Mouse (Mus musculus) liver, embryonic 13.5 days (tissue): ENCODE measurements around the gene D930048N14Rik. TPM values are rescaled to one million over a fixed set of nuclear protein-coding genes. Genes with fewer than 3 reads are reported as not detected.

Experiments used
- ATAC-seq: fragments of 200-750 bp; cut with Nextera tagmentation; 2 replicates; pipeline ENCODE4 v1.8.0; 2017; ENCODE audit warnings: low read depth, mild to moderate bottlenecking, moderate number of reproducible peaks, moderate library complexity
- DNase-seq: peaks from one replicate; pipeline ENCODE4 v3.0.0; 2022
- H3K27ac ChIP-seq: fragments of 300-500 bp; sonication (generic); 2 replicates; pipeline ENCODE4 v1.5.1; 2015; ENCODE audit warnings: moderate library complexity, mild to moderate bottlenecking, inconsistent platforms
- H3K27me3 ChIP-seq: fragments of 300-500 bp; sonication (generic); 2 replicates; pipeline ENCODE4 v1.6.1; 2015; ENCODE audit warnings: mild to moderate bottlenecking, inconsistent platforms
- H3K36me3 ChIP-seq: fragments of 300-500 bp; sonication (generic); 2 replicates; pipeline ENCODE4 v1.6.1; 2015; ENCODE audit warnings: mild to moderate bottlenecking, inconsistent platforms
- H3K4me1 ChIP-seq: fragments of 300-500 bp; sonication (generic); replicated peaks from 2 replicates; pipeline ENCODE4 v1.6.1; 2015; ENCODE audit warnings: inconsistent platforms
- H3K4me2 ChIP-seq: fragments of 300-500 bp; sonication (generic); 2 replicates; pipeline ENCODE4 v1.6.1; 2015; ENCODE audit warnings: inconsistent platforms, mild to moderate bottlenecking, moderate library complexity
- H3K4me3 ChIP-seq: fragments of 300-500 bp; sonication (generic); replicated peaks from 2 replicates; pipeline ENCODE4 v1.5.1; 2015; ENCODE audit warnings: mild to moderate bottlenecking, inconsistent platforms
- H3K9ac ChIP-seq: fragments of 300-500 bp; sonication (generic); 2 replicates; pipeline ENCODE4 v1.6.1; 2015; ENCODE audit warnings: mild to moderate bottlenecking, inconsistent platforms
- H3K9me3 ChIP-seq: fragments of 300-500 bp; sonication (generic); replicated peaks from 2 replicates; pipeline ENCODE4 v1.6.1; 2016; ENCODE audit warnings: inconsistent platforms
- WGBS: fragments of 180-500 bp; shearing (Covaris S2); methylation state at CpG from one replicate; pipeline ENCODE4 v1.1.7; 2015; ENCODE audit not compliant: insufficient replicate concordance; 5-methylcytosine and 5-hydroxymethylcytosine counted together
- polyA plus RNA-seq: library from polyadenylated mRNA; unstranded; fragments of >200 nt; fragmentation: Nextera tagmentation; extraction: Ambion mirVana; gene quantifications from 2 replicates; pipeline ENCODE4 v1.2.1, GENCODE M21; 2015

Gene D930048N14Rik
- polyA plus RNA-seq, 1 experiment from 2014 or later, result 0.29 TPM

- Histone ChIP-seq H3K27me3 (peaks cover 22% of the 10 kb centered on the region), H3K4me3 (no peak overlapping the region), H3K9me3 (no peaks in the 10 kb centered on the region), H3K36me3 (0 out of 2 replicates have a peak, but pooled peaks cover 3% of the 10 kb centered on the region), H3K9ac (no peak overlapping the region), H3K4me1 (peaks cover 22% of the 10 kb centered on the region), H3K4me2 (no peak overlapping the region; the same call in 1 of the 2 replicates), H3K27ac (no peak overlapping the region)
- 38% methylated on average over 16 of the region's 16 CpGs for WGBS
- ATAC-seq, result no peak
- no peak for DNase-seq
These were observed 6.5 kb upstream of the D930048N14Rik start for GRCm38 (mm10) chr11:51644217-51644616.

- Histone ChIP-seq H3K9me3 (no peaks in the 10 kb centered on the region), H3K4me2 (no peak overlapping the region), H3K9ac (no peak overlapping the region), H3K36me3 (0 out of 2 replicates have a peak, but pooled peaks cover 3% of the 10 kb centered on the region), H3K27me3 (peaks cover 33% of the 10 kb centered on the region), H3K4me1 (peaks cover 32% of the 10 kb centered on the region), H3K27ac (no peak overlapping the region), H3K4me3 (no peak overlapping the region)
- WGBS, result 84% methylated on average over 13 of the region's 13 CpGs
- DNase-seq (no peak), ATAC-seq (no peak)
These were observed 5.5 kb upstream of the D930048N14Rik start for GRCm38 (mm10) chr11:51645293-51645692.

- Histone ChIP-seq H3K4me1 (peaks cover 42% of the 10 kb centered on the region), H3K27ac (no peak overlapping the region), H3K9me3 (no peaks in the 10 kb centered on the region), H3K9ac (no peak overlapping the region), H3K27me3 (peaks cover 43% of the 10 kb centered on the region), H3K4me3 (no peak overlapping the region), H3K36me3 (0 out of 2 replicates have a peak, but pooled peaks cover 3% of the 10 kb centered on the region), H3K4me2 (no peak overlapping the region)
- DNase-seq, result no peak
- ATAC-seq, result no peak
- 58% methylated on average over 7 of the region's 7 CpGs for WGBS
These were observed 4.5 kb upstream of the D930048N14Rik start for GRCm38 (mm10) chr11:51646245-51646644.

GRCm38 (mm10) chr11:51646751-51647667 lies 3.7 kb upstream of the D930048N14Rik start:
- DNase-seq, result no peak
- Histone ChIP-seq H3K36me3 (0 out of 2 replicates have a peak, but pooled peaks cover 3% of the 10 kb centered on the region), H3K4me1 (peaks cover 42% of the 10 kb centered on the region), H3K9ac (no peak overlapping the region), H3K4me2 (no peak overlapping the region), H3K27me3 (peaks cover 50% of the 10 kb centered on the region), H3K27ac (peak overlapping the region; percentile 20; the same call in 1 of the 2 replicates), H3K4me3 (no peak overlapping the region), H3K9me3 (no peaks in the 10 kb centered on the region)
- 42% methylated on average over 15 of the region's 15 CpGs for WGBS
- no peak for ATAC-seq

GRCm38 (mm10) chr11:51648566-51648965 lies 2.2 kb upstream of the D930048N14Rik start:
- ATAC-seq (no peak), DNase-seq (no peak)
- Histone ChIP-seq H3K4me3 (no peak overlapping the region), H3K9ac (peak overlapping the region; percentile 17; the same call in 1 of the 2 replicates), H3K9me3 (no peaks in the 10 kb centered on the region), H3K36me3 (0 out of 2 replicates have a peak, but pooled peaks cover 3% of the 10 kb centered on the region), H3K27ac (no peak overlapping the region), H3K27me3 (peaks cover 58% of the 10 kb centered on the region), H3K4me2 (no peak overlapping the region), H3K4me1 (peaks cover 39% of the 10 kb centered on the region)
- WGBS, result 38% methylated on average over 3 of the region's 3 CpGs

GRCm38 (mm10) chr11:51649111-51649888 lies 1.5 kb upstream of the D930048N14Rik start:
- Histone ChIP-seq H3K9ac (peak overlapping the region; percentile 68; the same call in 1 of the 2 replicates), H3K4me1 (peaks cover 35% of the 10 kb centered on the region)
- 32% methylated on average over 11 of the region's 11 CpGs for WGBS

GRCm38 (mm10) chr11:51649889-51650199 lies 910 bp upstream of the D930048N14Rik start:
- Histone ChIP-seq H3K4me1 (peaks cover 35% of the 10 kb centered on the region), H3K27ac (no peak overlapping the region), H3K27me3 (peaks cover 58% of the 10 kb centered on the region), H3K4me2 (peak overlapping the region; percentile 81), H3K4me3 (peak overlapping the region; percentile 66), H3K9me3 (no peaks in the 10 kb centered on the region), H3K9ac (peak overlapping the region; percentile 68), H3K36me3 (0 out of 2 replicates have a peak, but pooled peaks cover 2% of the 10 kb centered on the region)
- DNase-seq, result no peak
- WGBS, result 8% methylated on average over 7 of the region's 7 CpGs
- no peak for ATAC-seq

More at GRCm38 (mm10) chr11:51649111-51649888, 1.5 kb upstream of the D930048N14Rik start:
- no peak for ATAC-seq
- 0 out of 2 replicates have a peak, but pooled peaks cover 3% of the 10 kb centered on the region for H3K36me3 ChIP-seq
- H3K27me3 ChIP-seq, result peaks cover 58% of the 10 kb centered on the region
- no peak overlapping the region for H3K27ac ChIP-seq
- H3K4me3 ChIP-seq, result peak overlapping the region; percentile 66
- no peaks in the 10 kb centered on the region for H3K9me3 ChIP-seq
- no peak for DNase-seq
- H3K4me2 ChIP-seq, result peak overlapping the region; percentile 81

- ATAC-seq (peak; percentile 36), DNase-seq (no peak)
- H3K9ac ChIP-seq, result peak overlapping the region; percentile 68
- peaks cover 35% of the 10 kb centered on the region for H3K4me1 ChIP-seq
- H3K9me3 ChIP-seq, result no peaks in the 10 kb centered on the region
- peak overlapping the region; percentile 81 for H3K4me2 ChIP-seq
- H3K4me3 ChIP-seq, result peak overlapping the region; percentile 66
- H3K36me3 ChIP-seq, result no peaks in the 10 kb centered on the region
- H3K27ac ChIP-seq, result no peak overlapping the region
- under 1% methylated on average over 30 of the region's 30 CpGs for WGBS
- peaks cover 57% of the 10 kb centered on the region for H3K27me3 ChIP-seq
These were observed 493 bp upstream of the D930048N14Rik start for GRCm38 (mm10) chr11:51650261-51650660.

- H3K9ac ChIP-seq, result no peak overlapping the region
- no peak overlapping the region for H3K4me3 ChIP-seq
- DNase-seq (no peak), ATAC-seq (no peak)
- H3K9me3 ChIP-seq, result no peaks in the 10 kb centered on the region
- no peak overlapping the region for H3K4me2 ChIP-seq
- H3K4me1 ChIP-seq, result peaks cover 26% of the 10 kb centered on the region
- 69% methylated on average over 4 of the region's 4 CpGs for WGBS
- H3K27ac ChIP-seq, result no peak overlapping the region
- peaks cover 52% of the 10 kb centered on the region for H3K27me3 ChIP-seq
- H3K36me3 ChIP-seq, result no peaks in the 10 kb centered on the region
These were observed 2.2 kb downstream of the D930048N14Rik start for GRCm38 (mm10) chr11:51652889-51653418.

GRCm38 (mm10) chr11:51653736-51654135 lies 3.0 kb downstream of the D930048N14Rik start:
- DNase-seq (no peak), ATAC-seq (no peak)
- Histone ChIP-seq H3K4me2 (no peak overlapping the region), H3K9ac (no peak overlapping the region), H3K4me3 (no peak overlapping the region), H3K27ac (no peak overlapping the region), H3K4me1 (peaks cover 29% of the 10 kb centered on the region), H3K36me3 (no peaks in the 10 kb centered on the region), H3K9me3 (no peaks in the 10 kb centered on the region), H3K27me3 (peaks cover 45% of the 10 kb centered on the region)
- WGBS, result 76% methylated on average over 6 of the region's 6 CpGs

GRCm38 (mm10) chr11:51654891-51655290 lies 4.1 kb downstream of the D930048N14Rik start:
- H3K9ac ChIP-seq, result no peak overlapping the region
- no peaks in the 10 kb centered on the region for H3K36me3 ChIP-seq
- no peaks in the 10 kb centered on the region for H3K9me3 ChIP-seq
- DNase-seq, result no peak
- no peak overlapping the region for H3K4me2 ChIP-seq
- peaks cover 23% of the 10 kb centered on the region for H3K4me1 ChIP-seq
- peaks cover 34% of the 10 kb centered on the region for H3K27me3 ChIP-seq
- H3K27ac ChIP-seq, result no peak overlapping the region
- 87% methylated on average over 3 of the region's 3 CpGs for WGBS
- H3K4me3 ChIP-seq, result no peak overlapping the region
- ATAC-seq, result no peak
